Mouse (Mus musculus): ENCODE data around the gene Coro1b.

Gene Coro1b

GRCm38 (mm10) chr19:4148491-4148806 is at the start of gene Coro1b:
Gene Coro1b (plus strand): TSS chr19:4148619.
- DNase-seq (ENCODE audit: low spot score in 2 of 2), result peak; percentile 96

- peak; percentile 90 to 93 for DNase-seq (ENCODE audit: low spot score in 2 of 2)
These were observed 49.4 kb upstream of the Coro1b start for GRCm38 (mm10) chr19:4099056-4099455.

DNA sequence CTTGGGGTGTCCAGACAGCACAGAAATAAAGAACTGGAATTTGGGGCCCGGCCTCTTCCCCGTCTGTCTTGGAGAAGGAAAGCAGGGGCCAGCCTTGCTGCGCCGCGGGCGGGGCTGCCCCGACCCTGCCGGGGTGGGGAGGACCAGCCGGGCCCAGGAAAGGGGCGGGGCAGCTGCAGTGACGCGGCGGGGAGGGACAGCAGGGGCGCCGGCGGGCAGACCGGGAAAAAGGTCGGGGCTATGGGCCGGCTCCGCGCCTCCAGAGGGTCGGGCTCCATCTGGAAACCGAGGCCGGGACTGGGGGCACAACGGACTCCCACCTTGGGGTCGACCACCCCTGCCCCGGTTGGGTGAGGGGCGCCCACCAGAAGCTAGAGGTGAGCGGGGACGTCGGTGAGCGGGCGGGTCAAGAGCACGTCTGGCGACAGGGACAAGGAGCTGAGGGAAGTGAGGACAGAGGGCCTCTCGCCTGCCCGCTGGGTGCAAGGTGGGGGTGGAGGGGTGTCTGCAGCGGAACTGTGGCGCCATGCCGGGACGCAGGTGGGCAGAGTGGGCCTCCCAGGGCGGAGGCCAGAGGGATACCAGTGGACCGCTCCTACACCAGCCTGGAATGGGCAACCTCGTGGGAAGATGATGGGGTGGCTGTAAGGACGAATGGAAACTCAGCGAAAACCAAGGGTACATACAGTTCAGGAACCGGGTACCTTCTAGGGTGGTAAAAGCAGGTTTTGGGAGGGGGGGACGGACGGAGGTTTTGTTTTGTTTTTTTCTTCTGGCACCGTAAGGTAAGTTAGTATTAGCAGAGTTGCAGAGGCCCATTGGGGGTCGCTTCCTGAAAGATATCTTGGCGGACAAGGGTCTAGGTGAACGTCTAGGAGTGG is 48.3 kb upstream of the Coro1b start, which contains the start of gene Pitpnm1:
TSS of gene Pitpnm1 (plus strand) at position 162 of the 881 bp plus-strand sequence.
- peak; percentile 59 to 70 for DNase-seq (ENCODE audit: low spot score in 2 of 2)

DNA sequence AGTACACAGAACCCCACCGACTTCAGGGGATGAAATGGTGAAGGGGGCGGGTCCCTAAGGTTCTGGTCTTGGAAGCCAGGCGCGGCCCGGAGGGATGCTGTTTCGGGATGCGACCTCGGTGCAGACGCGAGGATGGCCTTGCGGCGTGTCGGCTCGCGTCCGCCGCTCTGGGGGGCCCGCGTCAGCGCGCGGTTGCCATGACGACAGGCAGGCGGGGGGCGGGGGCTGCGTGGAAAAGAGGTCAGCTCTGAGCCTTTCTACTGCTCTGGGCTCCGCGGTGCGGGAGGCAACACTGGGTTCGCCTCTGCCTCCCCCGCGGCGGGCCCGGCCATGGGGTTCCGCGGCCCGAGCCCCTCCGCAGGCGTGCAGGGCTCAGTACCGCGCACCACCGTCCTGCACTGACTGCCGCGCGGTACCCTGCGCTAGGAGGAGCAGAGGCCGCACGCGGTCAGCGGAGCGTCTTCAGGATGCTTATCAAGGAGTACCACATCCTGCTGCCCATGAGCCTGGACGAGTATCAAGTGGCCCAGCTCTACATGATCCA is 47.6 kb upstream of the Coro1b start:
- peak; percentile 83 to 86 for DNase-seq (ENCODE audit: low spot score in 2 of 2)

DNA sequence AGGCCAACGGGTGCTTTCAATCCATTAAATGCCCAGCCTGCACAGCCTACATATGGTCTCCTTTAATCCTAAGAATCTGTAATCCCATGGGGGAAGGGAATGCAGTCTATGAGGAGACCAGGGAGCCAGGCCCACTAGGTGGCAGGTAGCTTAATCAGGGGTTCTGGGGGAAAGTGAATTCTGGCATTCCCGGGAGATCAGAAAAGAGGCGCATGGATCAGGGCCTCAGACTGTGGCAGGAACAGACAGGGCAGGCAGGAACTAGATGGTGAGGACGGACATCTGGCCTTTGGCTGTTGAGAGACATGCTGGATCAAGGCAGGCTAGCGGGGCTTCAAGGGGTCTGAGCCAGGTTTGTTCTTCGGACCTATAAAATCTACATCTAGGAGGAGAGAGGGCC is 47.0 kb upstream of the Coro1b start:
- no peak for DNase-seq (ENCODE audit: low spot score in 2 of 2)

DNA sequence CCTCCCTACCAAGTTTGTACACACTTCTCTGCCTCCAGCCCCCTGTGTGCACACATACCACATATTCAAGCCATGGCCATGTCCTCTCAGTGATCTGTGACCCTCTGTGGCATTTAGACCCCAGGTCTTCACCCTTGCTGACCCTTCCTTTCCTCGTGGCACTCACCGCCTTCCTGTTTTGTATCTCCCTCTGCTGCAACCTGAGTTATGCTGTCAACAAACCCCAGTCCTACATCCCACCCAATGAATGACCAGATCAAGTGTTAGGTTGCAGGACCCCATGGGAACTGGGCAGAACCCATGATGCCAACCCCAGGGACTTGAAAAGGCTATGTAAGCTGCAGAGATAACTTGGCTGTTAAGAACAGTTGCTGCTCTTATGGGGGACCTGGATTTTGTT is 46.4 kb upstream of the Coro1b start:
- DNase-seq (ENCODE audit: low spot score in 2 of 2), result no peak

- no peak for DNase-seq (ENCODE audit: low spot score in 2 of 2)
These were observed 45.8 kb upstream of the Coro1b start for GRCm38 (mm10) chr19:4102626-4103025.

- DNase-seq (ENCODE audit: low spot score in 2 of 2), result no peak
These were observed 45.1 kb upstream of the Coro1b start for GRCm38 (mm10) chr19:4103294-4103693.

DNA sequence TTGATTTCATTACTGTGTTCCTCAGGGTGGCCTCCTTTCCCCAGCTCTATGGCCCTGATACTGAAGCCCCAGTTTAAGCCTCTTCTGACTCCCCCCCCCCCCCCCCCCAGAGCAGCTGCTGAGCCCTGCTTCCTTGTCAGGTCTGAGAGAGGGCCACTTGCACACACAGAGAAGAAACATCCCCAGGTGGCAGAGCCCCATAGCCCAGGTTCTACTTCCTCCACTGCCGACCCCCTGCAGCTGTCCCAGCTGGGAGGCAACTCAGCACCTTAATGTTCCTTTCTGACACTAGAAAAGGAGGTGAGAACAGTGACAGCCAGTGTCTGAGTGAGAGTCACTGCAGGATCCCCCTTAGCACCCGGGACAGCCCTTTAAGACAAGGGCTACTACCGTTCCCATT is 44.6 kb upstream of the Coro1b start:
- no peak for DNase-seq (ENCODE audit: low spot score in 2 of 2)

DNA sequence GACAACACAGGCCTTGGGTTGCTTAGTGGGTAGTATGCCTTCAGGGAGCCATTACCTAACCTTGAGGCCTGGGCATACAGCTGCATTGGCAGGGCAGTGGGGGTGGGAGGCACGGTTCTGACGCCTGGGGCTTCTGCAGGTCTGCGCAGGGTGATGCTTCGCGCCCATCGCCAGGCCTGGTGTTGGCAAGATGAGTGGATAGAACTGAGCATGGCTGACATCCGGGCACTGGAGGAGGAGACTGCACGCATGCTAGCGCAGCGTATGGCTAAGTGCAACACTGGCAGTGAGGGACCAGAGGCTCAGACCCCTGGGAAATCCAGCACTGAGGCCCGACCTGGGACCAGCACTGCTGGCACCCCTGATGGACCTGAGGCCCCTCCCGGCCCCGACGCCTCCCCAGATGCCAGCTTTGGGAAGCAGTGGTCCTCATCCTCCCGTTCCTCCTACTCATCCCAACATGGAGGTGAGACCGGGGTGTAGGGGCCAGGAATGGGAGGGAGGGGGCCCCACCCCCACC is 43.7 kb upstream of the Coro1b start:
- no peak for DNase-seq (ENCODE audit: low spot score in 2 of 2)

DNA sequence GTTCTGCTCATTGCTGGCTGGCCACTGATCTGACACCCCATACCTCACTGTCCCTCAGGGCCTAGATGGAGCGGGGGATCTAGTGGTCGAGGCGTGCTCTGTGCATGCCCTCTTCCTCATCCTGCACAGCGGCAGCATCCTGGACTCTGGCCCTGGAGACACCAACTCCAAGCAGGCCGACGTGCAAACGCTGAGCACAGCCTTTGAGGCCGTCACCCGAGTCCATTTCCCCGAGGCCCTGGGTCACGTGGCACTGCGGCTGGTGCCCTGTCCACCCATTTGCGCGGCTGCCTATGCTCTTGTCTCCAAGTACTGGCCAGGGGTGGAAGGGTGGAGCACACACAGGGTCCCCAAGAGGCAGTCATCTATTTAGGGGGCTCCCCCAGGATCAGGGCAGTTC is 41.8 kb upstream of the Coro1b start:
- DNase-seq (ENCODE audit: low spot score in 2 of 2), result no peak

- no peak for DNase-seq (ENCODE audit: low spot score in 2 of 2)
These were observed 39.9 kb upstream of the Coro1b start for GRCm38 (mm10) chr19:4108535-4108934.

DNA sequence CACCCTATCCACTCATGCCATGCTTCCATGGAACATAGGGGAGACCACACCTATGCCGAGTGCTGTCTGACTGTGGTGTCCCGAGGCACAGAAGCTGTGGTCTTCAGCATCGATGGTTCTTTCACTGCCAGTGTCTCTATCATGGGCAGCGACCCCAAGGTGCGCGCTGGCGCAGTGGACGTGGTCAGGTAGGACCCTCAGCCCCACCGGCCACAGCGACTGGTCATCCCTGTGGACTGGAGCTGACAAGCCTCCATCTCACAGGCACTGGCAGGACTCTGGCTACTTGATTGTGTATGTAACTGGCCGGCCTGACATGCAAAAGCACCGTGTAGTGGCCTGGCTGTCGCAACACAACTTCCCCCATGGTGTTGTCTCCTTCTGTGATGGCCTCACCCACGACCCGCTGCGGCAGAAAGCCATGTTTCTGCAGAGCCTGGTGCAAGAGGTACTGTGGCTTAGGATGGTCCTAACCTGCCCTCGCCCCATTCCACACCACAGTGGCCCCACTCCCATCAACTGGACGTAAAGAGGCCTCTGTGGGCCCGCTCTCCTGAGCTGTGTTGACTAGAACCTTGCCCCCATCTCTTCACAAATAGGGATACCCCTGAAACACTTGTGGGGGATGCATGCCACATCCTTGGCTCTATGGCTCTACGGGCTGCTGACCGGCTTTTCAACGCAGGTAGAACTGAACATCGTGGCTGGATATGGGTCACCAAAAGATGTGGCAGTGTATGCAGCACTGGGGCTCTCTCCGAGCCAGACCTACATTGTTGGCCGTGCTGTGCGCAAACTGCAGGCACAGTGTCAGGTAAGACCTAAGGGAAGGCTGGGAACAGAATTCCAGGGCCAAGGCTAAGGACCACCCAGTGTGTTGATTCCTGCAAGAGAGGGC is 36.1 kb upstream of the Coro1b start:
- DNase-seq (ENCODE audit: low spot score in 2 of 2), result no peak

GRCm38 (mm10) chr19:4113186-4113805 is 35.1 kb upstream of the Coro1b start:
- peak; percentile 74 to 77 for DNase-seq (ENCODE audit: low spot score in 2 of 2)

DNA sequence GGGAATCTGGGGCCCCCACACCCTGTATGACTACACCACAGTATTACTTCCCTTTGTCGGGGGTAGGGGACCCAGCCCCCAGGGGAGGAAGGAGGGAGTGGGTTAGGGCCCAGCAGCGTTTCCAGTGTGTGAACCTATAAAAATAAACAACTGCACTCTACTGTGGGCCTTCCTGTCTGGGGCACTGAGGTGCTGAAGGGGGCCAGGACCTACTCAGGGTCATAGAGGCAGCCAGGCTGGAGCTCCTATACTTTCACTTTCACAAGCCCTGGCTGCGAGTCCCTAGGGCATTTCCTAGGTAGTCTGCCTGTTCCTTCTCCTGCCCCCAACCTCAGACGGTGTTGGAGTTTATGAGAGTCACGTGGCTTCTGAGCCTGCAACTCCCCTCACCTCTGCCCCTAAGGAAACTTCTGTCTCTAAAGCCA is 34.6 kb upstream of the Coro1b start:
- DNase-seq (ENCODE audit: low spot score in 2 of 2), result no peak

DNA sequence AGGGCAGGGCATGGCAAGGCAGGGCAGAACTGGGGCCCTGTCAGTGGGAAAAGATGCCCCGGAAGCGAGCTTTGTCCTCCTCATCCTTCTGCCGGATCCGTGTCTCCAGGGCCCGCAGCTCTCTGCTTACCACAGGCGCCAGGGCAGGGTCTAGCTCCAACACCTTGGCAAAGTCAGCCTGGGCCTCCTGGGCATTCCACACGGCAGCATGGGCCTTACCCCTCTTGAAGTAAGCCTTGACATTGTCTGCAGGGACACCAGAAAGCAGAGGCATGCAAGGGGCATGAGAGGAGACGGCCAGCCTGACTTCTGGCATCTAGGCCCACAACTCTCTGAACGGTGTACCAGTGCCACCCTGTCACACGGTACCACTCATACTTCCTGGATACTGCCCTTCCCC is 33.9 kb upstream of the Coro1b start:
- DNase-seq (ENCODE audit: low spot score in 2 of 2), result no peak

DNA sequence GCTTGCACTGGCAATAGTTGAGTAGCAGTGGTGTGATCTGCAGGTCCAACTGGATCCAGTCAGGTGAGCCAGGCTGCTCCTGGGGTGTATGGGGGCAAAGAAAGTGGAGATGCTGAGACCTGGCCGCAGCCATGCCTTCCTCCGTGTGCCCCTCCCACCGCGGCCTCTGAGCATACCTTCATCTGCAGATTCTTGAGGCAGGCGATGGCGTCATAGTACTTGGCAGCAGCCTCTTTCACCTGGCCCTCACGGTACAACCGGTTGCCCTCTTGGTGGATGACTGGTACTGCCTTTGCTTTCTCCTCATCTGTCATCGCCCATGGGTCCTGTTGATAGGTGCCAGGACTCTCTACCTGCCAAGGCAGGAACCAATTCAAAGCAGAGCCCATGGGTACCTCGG is 33.3 kb upstream of the Coro1b start:
- DNase-seq (ENCODE audit: low spot score in 2 of 2), result no peak

DNA sequence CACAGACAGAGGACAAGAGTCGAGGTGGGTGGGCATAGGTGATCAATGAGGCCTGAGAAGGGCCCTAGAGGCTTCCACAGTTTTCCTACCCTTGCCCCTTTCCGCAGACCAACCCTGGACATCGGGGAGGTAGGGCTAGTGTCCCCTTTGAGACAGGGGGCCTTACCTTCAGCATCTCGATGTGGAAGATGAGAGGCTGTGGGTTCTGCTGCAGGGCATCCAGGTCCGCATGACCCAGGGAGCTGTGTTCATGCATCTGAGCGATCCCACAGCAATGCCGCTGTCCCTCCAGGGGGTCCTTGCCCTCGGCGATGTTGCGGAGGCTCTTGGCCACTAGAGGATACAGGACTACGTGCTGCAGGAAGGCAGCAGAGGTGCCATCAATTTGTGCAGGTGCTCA is 32.6 kb upstream of the Coro1b start:
- no peak for DNase-seq (ENCODE audit: low spot score in 2 of 2)

DNA sequence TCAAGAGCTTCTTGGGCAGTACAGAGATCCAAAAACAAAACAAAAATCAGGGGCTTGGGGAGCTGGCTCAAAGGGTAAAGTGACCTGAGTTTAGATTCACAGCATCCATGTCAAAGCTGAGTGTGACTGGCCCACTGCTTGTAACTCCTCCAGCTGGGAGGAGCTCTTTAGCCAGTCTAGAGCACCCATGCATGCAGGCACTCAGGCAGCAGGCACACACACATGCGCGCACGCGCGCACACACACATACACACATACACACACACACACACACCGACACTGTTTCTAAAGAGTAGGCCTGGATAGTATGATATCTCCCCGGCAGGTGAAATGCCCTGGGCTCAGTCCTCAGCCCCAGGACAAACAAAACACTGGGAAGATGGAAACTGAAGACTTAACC is 31.4 kb upstream of the Coro1b start:
- DNase-seq (ENCODE audit: low spot score in 2 of 2), result no peak

DNA sequence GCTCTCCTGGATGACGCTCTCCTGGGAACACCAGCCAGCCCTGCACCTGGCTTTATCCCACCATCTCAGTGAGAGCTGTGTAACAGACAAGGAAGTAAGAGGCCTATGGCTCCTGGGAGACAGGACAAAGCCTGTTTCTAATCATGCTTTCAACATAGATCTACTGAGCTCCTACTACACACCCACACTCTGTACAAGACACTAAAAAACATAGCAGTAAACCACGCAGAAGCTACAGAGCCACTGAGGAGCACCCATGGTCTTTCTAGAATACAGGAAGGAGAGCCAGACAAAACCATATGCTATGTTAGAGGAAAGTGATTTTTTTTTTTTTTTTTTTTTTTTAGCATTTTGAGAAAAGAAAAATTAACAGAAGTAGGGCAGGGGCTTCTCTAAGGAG is 30.1 kb upstream of the Coro1b start:
- DNase-seq (ENCODE audit: low spot score in 2 of 2), result no peak

- DNase-seq (ENCODE audit: low spot score in 2 of 2), result peak in 1 of 2 experiments; percentile 29
These were observed 28.5 kb upstream of the Coro1b start for GRCm38 (mm10) chr19:4119716-4120487.

Measured in right cerebral cortex, postnatal 10 days (tissue).